Mouse (Mus musculus): ENCODE measurements around the gene Cct5. TPM values are rescaled to one million over a fixed set of nuclear protein-coding genes. Genes with fewer than 3 reads are reported as not detected.
A peak's percentile ranks its signal among the peaks of the same experiment; 100 is the strongest.
"Not testable (repeated sequence)": the region's sequence is repeated elsewhere in the genome, so short reads cannot be mapped to it uniquely, and the experiment has no call there.

Gene Cct5
- total RNA-seq, 2 experiments from 2014 or later = 193 to 201 TPM

DNA sequence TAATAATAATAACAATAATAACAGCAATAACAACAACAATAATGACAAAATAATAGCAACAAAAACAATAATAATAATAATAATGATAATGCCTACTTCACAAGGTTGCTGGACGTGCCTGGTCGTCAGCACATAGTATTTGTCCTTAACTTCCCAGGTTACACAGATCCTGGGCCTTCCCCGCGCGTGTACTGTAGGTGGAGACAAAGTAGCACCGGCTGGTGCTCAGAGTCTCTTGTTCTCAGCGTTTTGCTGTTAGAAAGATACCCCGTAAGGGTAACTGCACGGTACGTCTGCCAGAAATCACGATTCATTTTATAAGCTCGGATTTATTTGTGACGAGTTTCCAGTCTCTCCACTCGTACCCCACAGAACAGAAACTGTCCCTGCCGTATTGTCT, 822 bp upstream of the Cct5 start:
- peak; percentile 45 to 50 for DNase-seq (ENCODE audit: low spot score in 2 of 2)

DNA sequence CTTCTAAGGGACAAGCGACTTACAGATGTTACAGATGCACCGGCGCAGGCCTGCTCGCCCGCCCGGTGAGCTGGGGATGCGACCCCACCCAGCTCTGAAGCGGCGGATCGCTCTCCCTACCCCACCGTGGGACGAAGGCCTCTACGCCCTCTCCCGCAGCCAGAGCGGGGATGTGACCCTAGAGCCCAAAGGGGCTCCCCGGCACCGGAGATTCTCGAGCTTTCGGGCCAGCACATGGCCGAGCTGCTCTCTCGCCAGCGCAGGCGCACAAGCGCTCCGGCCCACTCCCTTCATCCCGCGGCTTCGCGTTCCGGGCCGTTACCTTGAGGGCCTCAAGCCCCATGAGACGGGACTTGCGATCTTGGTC, 342 bp downstream of the Cct5 start:
- no peak for DNase-seq (ENCODE audit: low spot score in 2 of 2)

DNA sequence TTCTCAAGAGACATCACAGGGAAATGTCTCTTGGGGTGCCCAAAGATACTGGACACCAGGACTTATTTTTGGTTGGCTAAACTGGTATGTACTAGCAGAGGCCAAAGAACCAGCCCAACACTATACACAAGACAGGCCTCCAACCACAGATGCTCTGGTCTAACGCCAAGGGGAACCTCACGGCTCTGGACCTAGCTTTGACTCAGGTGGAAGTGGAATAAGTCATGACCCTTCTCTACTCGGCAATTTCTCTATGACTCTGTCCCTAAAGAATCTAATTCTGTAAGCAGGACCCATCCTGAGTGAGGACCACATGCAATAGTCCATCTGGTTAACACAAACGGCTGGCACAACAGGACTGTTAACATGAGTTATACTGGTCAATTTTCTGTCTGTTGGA, 1.8 kb downstream of the Cct5 start:
- DNase-seq (ENCODE audit: low spot score in 2 of 2) = no peak

DNA sequence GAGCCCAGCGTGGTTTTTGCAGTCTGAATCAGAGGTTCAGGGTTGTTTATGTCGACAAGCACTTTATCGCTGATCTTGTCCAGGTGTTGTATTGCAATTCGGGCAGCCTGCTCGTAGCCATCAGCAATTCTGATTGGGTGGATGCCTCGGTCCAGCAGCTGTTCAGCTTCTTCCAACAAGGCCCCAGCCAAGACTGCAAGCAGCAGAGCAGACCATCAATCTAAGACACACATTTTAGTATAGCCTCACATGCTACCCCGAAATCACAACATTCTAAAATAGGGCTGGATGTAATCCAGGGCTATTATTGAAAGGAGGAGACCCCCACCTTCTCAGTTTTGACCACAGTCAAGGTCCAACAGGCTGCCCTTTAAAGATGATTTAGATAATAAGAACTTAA, 6.0 kb downstream of the Cct5 start:
- no peak for DNase-seq (ENCODE audit: low spot score in 2 of 2)

DNA sequence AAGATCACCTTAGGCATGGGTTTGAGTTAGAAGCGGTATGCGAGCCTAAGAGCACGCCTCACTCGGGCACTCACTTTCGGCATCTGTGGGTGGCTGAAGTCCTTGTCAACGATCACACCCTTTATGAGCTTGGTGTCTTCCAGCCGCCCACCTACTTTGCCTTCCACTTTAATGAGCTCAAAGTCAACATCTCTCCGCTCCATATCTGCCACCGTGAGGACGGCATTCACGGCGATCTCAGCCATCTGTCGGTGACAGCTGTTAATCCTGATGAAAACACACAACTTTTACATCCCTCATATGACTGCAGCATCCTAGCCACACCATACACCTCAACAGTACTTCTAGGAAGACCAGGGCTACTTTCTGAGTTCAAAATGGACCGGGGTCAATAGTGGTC, 7.3 kb downstream of the Cct5 start:
- peak; percentile 33 to 39 for DNase-seq (ENCODE audit: low spot score in 2 of 2)

DNA sequence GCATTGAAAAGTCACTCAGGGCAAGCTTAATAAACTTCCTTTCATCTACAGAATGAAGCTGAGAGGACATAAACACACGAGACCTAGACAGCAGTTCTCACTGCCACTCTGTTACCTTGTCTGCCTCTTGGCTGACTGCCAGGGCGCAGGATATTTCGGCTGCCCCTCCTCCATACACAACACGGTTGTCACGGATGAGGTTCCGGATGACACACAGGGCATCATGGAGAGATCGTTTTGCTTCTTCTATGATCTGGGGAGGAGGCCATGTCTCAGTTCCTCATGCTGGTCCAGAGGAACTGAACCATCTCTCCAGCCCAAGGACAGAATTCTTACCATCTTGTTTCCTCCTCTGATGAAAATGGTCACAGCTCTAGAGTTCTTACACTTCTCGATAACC, 9.1 kb downstream of the Cct5 start:
- DNase-seq (ENCODE audit: low spot score in 2 of 2) = no peak

DNA sequence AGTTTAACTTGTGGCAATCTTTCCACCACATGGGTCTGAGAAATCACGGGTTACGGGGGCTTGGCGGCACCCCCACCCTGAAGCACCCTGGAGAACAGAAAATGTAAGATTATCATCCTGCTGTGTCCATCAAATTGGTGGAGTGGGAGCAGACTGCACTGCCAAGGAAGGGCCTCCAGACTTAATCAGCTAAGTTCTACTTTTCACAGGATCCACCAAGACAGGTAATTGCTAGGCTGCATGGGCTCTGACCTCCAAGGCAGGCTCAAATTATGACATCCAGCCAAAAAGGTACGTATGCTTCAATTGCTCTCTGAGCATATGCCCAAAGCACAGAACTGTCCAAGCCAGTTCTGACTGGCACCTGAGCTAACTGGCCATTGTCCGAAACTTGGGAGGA, 11.4 kb downstream of the Cct5 start:
- no peak for DNase-seq (ENCODE audit: low spot score in 2 of 2)

DNA sequence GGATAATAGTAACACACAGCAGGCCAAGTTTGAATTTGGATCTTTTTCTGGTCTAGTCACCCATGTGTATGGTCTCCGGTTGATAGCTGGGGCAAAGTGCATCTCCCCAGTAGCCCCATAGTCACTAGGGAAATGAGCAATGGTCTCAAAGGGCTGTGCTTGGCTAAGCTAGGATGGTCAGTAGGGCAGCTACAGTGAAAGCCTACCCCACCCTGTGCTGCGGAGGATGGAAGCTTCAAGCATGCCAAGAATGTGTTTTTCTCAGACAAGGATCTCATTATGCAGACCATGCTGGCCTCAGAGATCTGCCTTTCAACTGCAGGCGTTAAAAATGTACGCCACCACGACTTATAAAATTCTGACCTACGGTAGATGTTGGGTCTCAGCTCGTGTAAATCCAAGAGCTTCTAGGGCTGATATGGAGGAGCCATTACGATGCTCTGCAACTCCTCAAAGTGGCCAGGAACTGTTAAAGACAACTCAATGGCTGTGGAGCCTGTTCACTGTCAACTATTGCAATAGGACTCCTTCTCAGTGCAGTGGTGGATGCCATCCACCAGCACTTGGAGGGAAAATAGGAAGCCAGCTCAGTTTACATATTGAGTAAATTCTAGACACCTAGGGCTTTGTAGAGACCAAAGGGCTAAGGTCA, 12.5 kb downstream of the Cct5 start:
- DNase-seq (ENCODE audit: low spot score in 2 of 2) = no peak

DNA sequence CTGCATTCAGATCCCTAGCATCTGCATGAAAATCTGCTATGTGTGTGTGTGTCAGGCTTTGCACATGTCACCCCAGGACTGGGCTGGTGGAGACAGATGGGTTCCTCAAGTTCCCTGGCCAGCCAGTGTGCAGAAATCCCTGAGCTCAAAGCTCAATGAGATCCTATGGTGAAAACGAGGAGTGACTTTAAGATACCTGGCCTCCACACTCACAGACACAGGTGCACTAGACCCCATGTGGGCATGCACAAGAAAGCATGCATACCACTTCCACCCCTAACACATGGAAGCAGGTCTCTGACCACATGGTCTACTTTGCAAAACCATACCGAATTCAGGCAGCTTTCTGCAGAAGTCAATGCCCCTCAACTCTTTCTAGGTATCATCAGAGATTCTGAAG, 13.8 kb downstream of the Cct5 start:
- no peak for DNase-seq (ENCODE audit: low spot score in 2 of 2)

DNA sequence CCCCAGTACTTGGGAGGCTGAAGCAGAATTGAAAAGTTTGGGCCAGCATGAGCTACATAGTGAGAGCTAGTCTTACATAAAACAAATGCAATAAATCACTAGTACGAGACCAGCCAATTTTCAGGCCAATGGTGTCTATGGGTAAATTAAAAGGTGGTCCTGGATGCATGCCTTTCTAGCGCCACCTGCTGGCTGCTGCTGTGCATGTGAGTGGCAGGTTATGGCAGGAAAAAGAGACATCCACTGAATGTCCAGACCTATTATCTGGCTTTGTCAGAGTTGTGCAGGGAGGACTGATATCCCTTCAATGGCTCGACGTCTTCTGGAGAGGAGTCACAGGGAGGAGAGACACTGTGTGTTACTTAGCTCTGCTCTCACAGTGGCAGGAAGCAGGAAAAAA, 15.1 kb downstream of the Cct5 start:
- DNase-seq (ENCODE audit: low spot score in 2 of 2) = peak; percentile 88 to 91

DNA sequence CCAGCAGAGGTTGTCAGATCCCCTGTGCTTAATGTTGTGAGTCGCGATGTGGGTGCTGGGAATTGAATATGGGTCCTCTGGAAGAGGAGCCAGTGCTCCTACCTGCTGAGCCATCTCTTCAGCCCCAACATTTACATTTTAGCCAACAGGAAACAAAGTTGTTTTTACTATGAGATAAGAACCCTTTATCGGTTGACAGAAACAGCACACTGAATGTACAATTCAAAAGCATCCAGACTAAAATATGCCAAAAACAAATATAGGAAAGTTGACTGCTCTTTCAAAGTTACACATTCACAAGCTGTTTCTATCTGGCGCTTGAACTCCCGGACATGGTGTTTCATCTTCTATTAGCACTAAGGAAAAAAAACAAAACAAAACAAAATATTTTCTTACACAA, 15.5 kb downstream of the Cct5 start:
- DNase-seq (ENCODE audit: low spot score in 2 of 2) = no peak

DNA sequence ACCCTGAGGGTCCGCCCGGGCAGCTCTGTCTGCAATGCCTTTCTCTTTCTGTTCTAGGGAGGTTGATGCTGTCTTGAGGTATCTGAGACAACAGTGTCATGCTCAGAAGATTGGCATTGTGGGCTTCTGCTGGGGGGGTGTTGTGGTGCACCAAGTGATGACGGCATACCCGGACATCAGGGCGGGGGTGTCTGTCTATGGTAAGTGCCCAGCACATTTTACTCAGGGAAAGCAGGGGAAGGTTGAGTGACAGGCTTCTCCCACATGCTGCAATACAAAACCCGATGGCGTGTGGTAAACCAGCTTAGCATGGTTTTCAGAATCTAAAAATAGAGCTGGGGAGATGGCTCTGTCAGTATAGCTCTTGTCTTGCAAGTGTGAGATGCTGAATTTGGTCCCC, 16.4 kb downstream of the Cct5 start:
- peak; percentile 45 to 54 for DNase-seq (ENCODE audit: low spot score in 2 of 2)

DNA sequence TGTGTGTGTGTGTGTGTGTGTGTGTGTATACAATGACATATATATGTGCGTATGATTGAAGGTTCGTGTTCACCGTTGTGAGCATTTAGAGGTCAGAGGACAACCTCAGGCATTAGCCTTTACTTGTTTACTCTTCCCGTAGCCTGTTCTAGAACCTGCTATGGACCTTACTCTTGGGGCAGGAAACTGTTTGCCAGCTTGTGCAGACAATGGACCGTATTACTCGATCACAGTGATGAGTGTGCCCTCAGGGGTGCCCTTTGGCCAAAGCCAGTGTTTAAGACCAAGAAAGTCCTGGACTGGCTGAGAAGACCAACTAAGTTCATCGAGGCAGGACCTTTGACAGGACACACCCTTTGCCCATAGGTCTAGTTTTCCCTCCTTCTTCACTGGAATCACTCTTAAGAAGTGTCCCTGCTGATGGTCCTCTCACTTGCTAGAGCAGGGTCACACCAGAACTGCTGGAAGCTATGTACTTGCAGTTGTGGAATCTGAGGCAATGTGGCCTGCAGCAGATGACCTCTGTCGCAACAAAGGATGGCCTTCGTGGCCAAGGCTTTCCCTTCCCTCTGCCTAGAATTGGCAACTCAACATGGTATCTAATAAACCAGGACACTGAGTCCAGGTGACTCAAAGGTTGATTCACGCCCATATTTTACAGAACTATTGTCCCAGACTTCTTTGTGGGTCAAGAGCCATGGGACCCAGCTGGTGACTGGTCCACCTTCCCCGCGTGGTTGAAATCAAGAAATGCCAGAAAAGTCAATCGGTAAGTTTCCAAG, 18.1 kb downstream of the Cct5 start:
- DNase-seq (ENCODE audit: low spot score in 2 of 2) = no peak

DNA sequence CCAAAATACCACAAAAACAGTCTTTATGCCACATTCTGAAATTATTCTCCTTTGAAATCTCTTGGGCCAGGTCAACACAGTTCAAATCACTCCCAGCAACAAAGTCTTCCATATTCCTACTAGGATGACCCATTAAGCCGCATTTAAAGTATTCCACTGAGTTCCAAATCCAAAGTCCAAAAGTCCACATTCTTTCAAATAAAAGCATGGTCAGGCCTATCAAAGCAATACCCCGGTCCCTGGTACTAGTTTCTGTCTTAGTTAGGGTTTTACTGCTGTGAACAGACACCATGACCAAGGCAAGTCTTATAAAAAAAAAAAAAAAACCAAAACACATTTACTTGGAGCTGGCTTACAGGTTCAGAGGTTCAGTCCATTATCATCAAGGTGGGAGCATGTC, 20.5 kb downstream of the Cct5 start:
- not testable (repeated sequence) for DNase-seq (ENCODE audit: low spot score in 2 of 2)

DNA sequence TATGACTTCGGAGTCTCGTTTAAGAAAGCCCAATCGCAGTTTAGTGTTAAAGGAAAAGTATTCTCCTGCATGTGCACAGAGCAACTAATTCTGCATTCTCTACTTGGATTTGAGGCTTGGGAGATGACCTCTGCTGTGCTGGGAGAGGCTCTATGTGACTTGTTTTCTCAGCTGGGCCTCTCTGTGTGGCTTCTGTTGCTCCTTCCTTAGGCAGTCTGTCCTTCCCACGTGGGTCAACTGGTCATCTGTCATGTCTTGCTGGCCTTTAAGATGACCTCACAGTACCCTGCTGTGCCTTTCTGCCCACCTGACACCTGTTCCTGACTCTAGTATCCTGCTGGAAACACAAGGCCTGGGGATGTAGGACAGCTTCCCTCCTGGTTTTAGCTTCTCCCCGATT, 25.5 kb downstream of the Cct5 start:
- DNase-seq (ENCODE audit: low spot score in 2 of 2) = no peak

DNA sequence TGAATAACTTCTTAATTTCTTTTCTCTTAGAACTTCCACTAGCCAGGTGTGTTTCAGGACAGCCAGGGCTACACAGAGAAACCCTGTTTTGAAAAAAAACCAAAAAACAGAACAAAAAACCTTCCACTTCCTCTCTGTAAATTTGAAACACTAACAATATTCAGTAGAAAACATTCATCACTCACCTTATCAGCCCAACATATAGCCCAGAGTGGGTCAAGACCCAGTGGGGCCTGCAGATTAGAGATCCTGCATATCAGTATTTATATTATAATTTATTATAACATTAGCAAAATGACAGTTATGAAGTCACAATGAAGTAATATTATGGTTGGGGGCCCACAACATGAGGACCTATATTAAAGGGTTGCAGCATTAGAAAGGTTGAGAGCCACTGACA, 27.9 kb downstream of the Cct5 start:
- no peak for DNase-seq (ENCODE audit: low spot score in 2 of 2)

DNA sequence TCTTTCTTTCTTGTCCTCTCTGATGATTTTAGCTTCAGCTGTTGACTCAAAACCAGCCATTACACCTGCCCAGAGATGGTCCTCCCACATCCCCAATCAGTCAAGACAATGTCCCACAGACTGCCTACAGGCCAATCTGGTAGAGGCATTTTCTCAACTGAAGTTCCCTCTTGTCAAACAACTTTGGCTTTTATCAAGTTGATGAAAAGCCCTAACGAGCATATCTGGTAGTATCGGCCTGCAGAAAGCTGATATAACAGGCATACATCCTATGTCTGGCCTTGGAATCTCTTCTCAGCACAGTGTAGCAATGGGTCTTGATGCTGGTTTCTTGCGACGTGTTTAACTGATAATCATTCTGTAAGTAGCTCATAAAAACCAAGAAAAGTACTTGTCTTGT, 28.3 kb downstream of the Cct5 start:
- no peak for DNase-seq (ENCODE audit: low spot score in 2 of 2)

DNA sequence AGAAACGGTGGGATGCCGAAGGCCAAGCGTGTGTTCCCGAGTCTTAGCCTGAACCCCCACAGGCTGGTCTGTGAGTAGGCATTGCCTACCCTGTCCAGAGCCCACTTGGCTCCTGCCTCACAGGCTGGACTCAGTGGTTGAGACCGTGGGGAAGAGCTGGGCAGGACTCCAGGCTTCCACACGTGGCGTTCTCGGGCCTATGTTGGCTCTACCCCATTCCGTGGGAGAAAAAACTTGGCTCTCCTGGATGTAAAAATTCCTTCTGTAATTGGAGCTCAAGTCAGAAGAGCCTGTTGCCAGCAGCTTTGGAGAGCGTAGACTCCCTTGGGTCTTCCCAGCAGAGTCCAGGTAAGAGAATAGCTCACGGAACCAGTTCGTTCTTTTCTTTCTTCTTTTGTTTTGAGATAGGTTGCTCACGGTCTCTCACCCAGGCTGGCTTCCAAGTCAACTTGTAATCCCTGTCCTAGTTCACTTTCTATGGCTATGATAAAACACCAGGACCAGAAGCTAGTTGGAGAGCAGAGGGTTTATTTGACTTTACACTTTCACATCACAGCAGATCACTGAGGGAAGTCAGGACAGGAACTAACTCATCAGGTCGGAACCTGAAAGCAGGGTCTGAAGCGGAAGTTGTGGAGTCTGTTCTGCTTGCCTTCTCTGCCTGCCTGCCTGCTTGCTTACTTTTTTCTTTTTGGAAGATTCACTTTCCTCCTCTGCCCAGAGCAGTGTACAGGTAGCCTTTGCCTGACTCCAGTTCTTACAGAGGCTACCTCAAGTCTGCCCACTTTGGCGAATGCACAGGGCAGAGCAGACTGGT, 29.5 kb downstream of the Cct5 start:
- peak; percentile 55 to 67 for DNase-seq (ENCODE audit: low spot score in 2 of 2)

DNA sequence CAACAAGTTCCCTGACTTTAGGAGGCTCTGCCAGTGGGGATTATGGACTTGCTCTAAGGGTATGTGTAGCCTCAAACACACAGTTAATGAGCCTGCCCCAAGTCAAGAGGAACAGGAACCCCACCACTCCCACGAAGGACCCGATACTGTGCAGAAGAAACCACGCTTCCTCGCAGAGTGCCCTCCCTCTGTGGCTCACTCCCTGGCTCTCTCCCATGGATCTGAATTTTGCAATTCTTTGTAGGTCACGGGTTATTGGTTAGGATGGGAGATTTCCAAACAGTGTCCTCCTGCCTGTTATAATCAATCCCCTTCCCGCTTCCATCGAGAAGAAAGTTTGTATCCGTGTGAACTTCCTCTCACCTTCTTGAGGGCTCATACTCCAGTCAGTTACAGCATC, 30.6 kb downstream of the Cct5 start:
- no peak for DNase-seq (ENCODE audit: low spot score in 2 of 2)

DNA sequence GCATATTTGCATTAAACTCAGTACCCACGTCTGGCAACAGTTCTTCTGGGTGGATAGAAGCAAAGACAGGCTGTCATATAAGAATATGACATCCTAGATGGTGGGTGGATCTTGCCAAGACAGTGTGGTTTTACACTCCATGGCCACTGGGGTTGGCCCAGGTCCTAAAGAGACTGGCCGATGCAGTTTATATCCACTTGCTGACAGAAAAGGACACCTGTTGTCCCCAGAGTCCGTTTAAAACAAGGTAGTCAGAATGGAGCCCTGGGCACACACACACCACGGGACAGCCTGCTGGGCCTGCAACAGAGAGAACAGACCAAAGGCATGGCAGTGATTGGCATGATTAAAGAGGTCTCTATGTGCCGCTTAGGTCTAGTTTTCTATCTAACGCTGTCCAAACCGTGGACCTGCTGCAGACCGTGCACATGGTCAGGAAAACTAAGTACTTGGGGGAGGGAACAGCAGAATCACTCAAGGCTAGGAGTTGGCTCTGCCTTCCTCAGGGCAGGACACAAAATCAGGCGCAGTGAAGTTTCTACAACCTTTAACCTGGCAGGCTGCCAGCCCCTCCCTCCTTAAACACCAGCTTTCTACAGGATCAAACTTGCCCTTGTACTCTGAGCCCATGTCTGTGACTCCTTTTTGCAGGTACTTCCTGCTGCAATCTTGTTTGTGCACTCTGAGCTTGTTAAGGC, 32.1 kb downstream of the Cct5 start:
- DNase-seq (ENCODE audit: low spot score in 2 of 2) = no peak

DNA sequence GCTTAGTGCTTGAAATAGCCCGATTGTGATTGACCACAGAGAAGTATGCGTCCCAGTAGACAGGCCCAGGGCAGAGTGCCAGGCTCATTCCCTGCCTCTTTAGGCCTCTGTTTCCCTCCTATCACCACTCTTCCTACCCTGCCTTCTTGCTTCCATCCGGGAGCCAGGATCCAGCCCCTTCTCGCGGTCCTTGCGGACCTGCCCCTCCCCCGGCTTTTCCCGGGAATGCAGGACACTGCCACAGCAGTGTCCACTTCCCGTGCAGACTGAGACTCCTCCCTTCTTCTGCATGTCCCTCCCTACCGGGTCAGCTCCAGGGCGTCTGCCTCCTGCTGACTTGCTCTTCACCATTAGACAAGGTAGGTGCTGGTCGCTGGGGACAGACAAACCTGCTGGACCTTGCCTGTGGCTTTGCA, 33.0 kb downstream of the Cct5 start:
- DNase-seq (ENCODE audit: low spot score in 2 of 2) = no peak

DNA sequence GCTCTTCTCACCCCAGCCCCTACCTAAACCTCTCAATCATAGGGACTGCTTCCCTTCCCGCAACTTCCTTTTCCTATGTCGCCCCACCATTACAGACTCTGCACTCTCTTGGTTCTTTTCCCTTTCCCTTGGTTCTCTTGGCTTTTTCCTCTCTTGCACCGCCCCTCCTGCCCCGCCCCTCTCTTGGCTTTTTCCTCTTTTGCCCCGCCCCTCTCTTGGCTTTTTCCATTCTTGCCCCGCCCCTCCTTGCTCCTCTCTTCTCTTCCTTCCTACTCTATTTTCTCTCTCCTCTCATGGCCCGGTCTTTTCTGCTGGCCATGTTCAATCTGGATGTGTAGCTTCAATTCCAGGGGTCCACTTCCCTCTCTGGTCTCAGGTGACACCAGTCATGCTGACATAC, 34.2 kb downstream of the Cct5 start:
- DNase-seq (ENCODE audit: low spot score in 2 of 2) = no peak

All from left cerebral cortex, adult 18-20 months (tissue).